ENCODE assay signal across 9 mouse cellular contexts in genomic region chr11:46431129-46431528, GRCm38 (mm10). TPM values are rescaled to one million over a fixed set of nuclear protein-coding genes. Genes with fewer than 3 reads are reported as not detected.
DNase-seq lines count a peak whose midpoint lies in the region; ATAC-seq and TF ChIP-seq lines count a peak whose summit lies in the region.
"Had no signal": no experiment of that assay in that cellular context is flagged by ENCODE, and none has a peak within 500 bp of the region (broad histone marks: within the 10 kb centered on the region; RNA-seq: fewer than 3 reads in every experiment).

No protein-coding gene starts in this region.

- no peaks in the 10 kb centered on the region for H3K79me3 ChIP-seq in C2C12 (ENCODE audit: low read depth)

- H3K36me3 ChIP-seq in C2C12 (ENCODE audit: control insufficient read depth, insufficient read depth): no peaks in the 10 kb centered on the region
- H3K36me3 ChIP-seq in embryonic facial prominence, embryonic 11.5 days (replicated peaks; ENCODE audit: control insufficient read depth, insufficient read depth, low read depth, low read length): no peaks in the 10 kb centered on the region
- no peaks in the 10 kb centered on the region for H3K36me3 ChIP-seq in kidney, embryonic 15.5 days
- no peaks in the 10 kb centered on the region for H3K36me3 ChIP-seq in limb, embryonic 13.5 days
- H3K36me3 ChIP-seq in midbrain, postnatal 0 days (ENCODE audit: insufficient read depth, low read length): no peaks in the 10 kb centered on the region

- no peaks in the 10 kb centered on the region for H3K4me1 ChIP-seq in embryonic facial prominence, embryonic 11.5 days (ENCODE audit: control insufficient read depth, insufficient read depth, low read length)
- H3K4me1 ChIP-seq in kidney, embryonic 15.5 days: no peaks in the 10 kb centered on the region
- peaks cover 3% of the 10 kb centered on the region; the same call in 1 of the 2 replicates for H3K4me1 ChIP-seq in limb, embryonic 13.5 days
- H3K4me1 ChIP-seq in midbrain, postnatal 0 days (ENCODE audit: insufficient read depth, low read length): no peaks in the 10 kb centered on the region

- no peaks in the 10 kb centered on the region for H3K27me3 ChIP-seq in C2C12 (ENCODE audit: control insufficient read depth, insufficient read depth, insufficient read length)
- no peaks in the 10 kb centered on the region for H3K27me3 ChIP-seq in embryonic facial prominence, embryonic 11.5 days (ENCODE audit: control insufficient read depth, insufficient read depth, low read length)
- no peaks in the 10 kb centered on the region for H3K27me3 ChIP-seq in kidney, embryonic 15.5 days
- no peaks in the 10 kb centered on the region for H3K27me3 ChIP-seq in limb, embryonic 13.5 days
- H3K27me3 ChIP-seq in midbrain, postnatal 0 days (ENCODE audit: insufficient read depth, low read length): no peaks in the 10 kb centered on the region

- H3K4me3 ChIP-seq in C2C12 (ENCODE audit: insufficient read depth, poor library complexity, severe bottlenecking): no peak overlapping the region
- no peak overlapping the region for H3K4me3 ChIP-seq in embryonic facial prominence, embryonic 11.5 days (ENCODE audit: low read depth, low read length)
- no peak overlapping the region for H3K4me3 ChIP-seq in kidney, embryonic 15.5 days (replicated peaks)
- H3K4me3 ChIP-seq in limb, embryonic 13.5 days: no peak overlapping the region
- no peak overlapping the region for H3K4me3 ChIP-seq in midbrain, postnatal 0 days (ENCODE audit: low read depth, low read length)
- H3K4me3 ChIP-seq: erythroblast, embryonic 14.5 days had no signal

- peak; percentile 72; the same call in 1 of the 2 replicates for ATAC-seq in embryonic facial prominence, embryonic 11.5 days (replicated peaks; ENCODE audit: insufficient number of reproducible peaks, low FRiP score, low TSS enrichment, low read depth)
- ATAC-seq in kidney, embryonic 15.5 days (replicated peaks; ENCODE audit: low FRiP score): peak; percentile 88
- peak; percentile 83 for ATAC-seq in limb, embryonic 13.5 days (ENCODE audit: low FRiP score, low read depth)
- peak; percentile 87 for ATAC-seq in midbrain, postnatal 0 days (ENCODE audit: low FRiP score)

- peak; percentile 73 to 86 for DNase-seq in adrenal gland, postnatal 36 days
- DNase-seq in embryonic facial prominence, embryonic 11.5 days (ENCODE audit: low spot score): peak; percentile 88
- DNase-seq in heart, adult 8-10 months (ENCODE audit: low spot score): peak; percentile 46
- DNase-seq in midbrain, postnatal 0 days (ENCODE audit: low spot score): peak; percentile 93
- peak; percentile 55 to 77 for DNase-seq in spleen, postnatal 14 days (ENCODE audit: low spot score in 2 of 2)

- no peak overlapping the region for H3K4me2 ChIP-seq in embryonic facial prominence, embryonic 11.5 days (ENCODE audit: low read depth, low read length)
- no peak overlapping the region for H3K4me2 ChIP-seq in kidney, embryonic 15.5 days
- no peak overlapping the region for H3K4me2 ChIP-seq in limb, embryonic 13.5 days (replicated peaks)
- H3K4me2 ChIP-seq in midbrain, postnatal 0 days (ENCODE audit: low read depth, low read length, poor library complexity, severe bottlenecking): no peak overlapping the region

- H3K79me2 ChIP-seq in C2C12 (ENCODE audit: control insufficient read depth, insufficient read depth): no peaks in the 10 kb centered on the region

- WGBS in embryonic facial prominence, embryonic 11.5 days: 23% methylated on average over 3 of the region's 3 CpGs
- WGBS in kidney, embryonic 15.5 days: 23% methylated on average over 3 of the region's 3 CpGs
- 8% methylated on average over 3 of the region's 3 CpGs for WGBS in limb, embryonic 13.5 days
- 24% methylated on average over 3 of the region's 3 CpGs for WGBS in midbrain, postnatal 0 days

- no peak overlapping the region for H3K9ac ChIP-seq in embryonic facial prominence, embryonic 11.5 days (replicated peaks; ENCODE audit: low read length)
- no peak overlapping the region for H3K9ac ChIP-seq in kidney, embryonic 15.5 days
- H3K9ac ChIP-seq in limb, embryonic 13.5 days: no peak overlapping the region
- H3K9ac ChIP-seq in midbrain, postnatal 0 days (replicated peaks; ENCODE audit: low read length, poor library complexity, severe bottlenecking): no peak overlapping the region

- TF ChIP-seq CTCF in C2C12 (IDR thresholded peaks at IDR 0.05; ENCODE audit: control insufficient read depth, insufficient read depth, insufficient read length): peak; percentile 77
- TF ChIP-seq CTCF in midbrain, postnatal 0 days (IDR thresholded peaks at IDR 0.05): peak; percentile 90

- no peak overlapping the region for H3K27ac ChIP-seq in embryonic facial prominence, embryonic 11.5 days (replicated peaks; ENCODE audit: low read depth, low read length)
- H3K27ac ChIP-seq in kidney, embryonic 15.5 days: no peak overlapping the region
- H3K27ac ChIP-seq in limb, embryonic 13.5 days: no peak overlapping the region
- H3K27ac ChIP-seq in midbrain, postnatal 0 days (ENCODE audit: low read depth, low read length): no peak overlapping the region

- H3ac ChIP-seq in C2C12 (ENCODE audit: control insufficient read depth, insufficient read length, low read depth): no peak overlapping the region

- no peaks in the 10 kb centered on the region for H3K9me3 ChIP-seq in embryonic facial prominence, embryonic 11.5 days (replicated peaks; ENCODE audit: control insufficient read depth, low read length)
- no peaks in the 10 kb centered on the region for H3K9me3 ChIP-seq in kidney, embryonic 15.5 days (replicated peaks)
- H3K9me3 ChIP-seq in limb, embryonic 13.5 days: no peaks in the 10 kb centered on the region
- no peaks in the 10 kb centered on the region for H3K9me3 ChIP-seq in midbrain, postnatal 0 days (ENCODE audit: low read length)

TF ChIP-seq in C2C12, 6 proteins besides CTCF, POLR2A, EP300 and RAD21:
- TF ChIP-seq CEBPB (IDR thresholded peaks at IDR 0.05; ENCODE audit: low read depth): no peak
- TF ChIP-seq MYOG (IDR thresholded peaks at IDR 0.05; ENCODE audit: control insufficient read depth, extremely low read depth, insufficient read length): no peak
- no peak for TF ChIP-seq FOSL1 (IDR thresholded peaks at IDR 0.05; ENCODE audit: insufficient read depth, low read length, poor library complexity, severe bottlenecking)
- TF ChIP-seq MAX (IDR thresholded peaks at IDR 0.05): no peak
- no peak for TF ChIP-seq MYOD1 (IDR thresholded peaks at IDR 0.05; ENCODE audit: control insufficient read depth, insufficient read length, low read depth)
- TF ChIP-seq USF1 (IDR thresholded peaks at IDR 0.05; ENCODE audit: low read depth): no peak

RNA-seq across cellular contexts. Expression of gene Med7, which starts 5.6 kb away (rescaled TPM):
- polyA plus RNA-seq in C2C12 (2012; fragmentation: generic; extraction: Trizol): 19.8 TPM
- 10 to 100 TPM; 39.0 to 46.2 TPM for total RNA-seq in adrenal gland, postnatal 36 days (2021)
- 113 and 114 TPM in 2 replicates for polyA plus RNA-seq in embryonic facial prominence, embryonic 11.5 days (2014; fragmentation: Nextera tagmentation; extraction: Ambion mirVana)
- 10 to 100 TPM; 15.5 to 23.2 (median 17.7) TPM for total RNA-seq in heart, adult 8-10 months (2022)
- 80.5 and 81.3 TPM in 2 replicates for polyA plus RNA-seq in kidney, embryonic 15.5 days (2015; fragmentation: Nextera tagmentation; extraction: Ambion mirVana)
- polyA plus RNA-seq in limb, embryonic 13.5 days (2015; fragmentation: Nextera tagmentation; extraction: Ambion mirVana): 83.4 and 92.5 TPM in 2 replicates
- 19.4 and 20.1 TPM in 2 replicates for total RNA-seq in midbrain, postnatal 0 days (2014; rRNA removed)
- 53.3 and 53.8 TPM in 2 replicates for polyA plus RNA-seq in midbrain, postnatal 0 days (2015; fragmentation: Nextera tagmentation; extraction: Ambion mirVana)

RNA-seq across cellular contexts. Expression of gene Havcr2, which starts 23.6 kb away (rescaled TPM):
- 3.5 TPM for polyA plus RNA-seq in C2C12 (2012; fragmentation: generic; extraction: Trizol)
- total RNA-seq in adrenal gland, postnatal 36 days (2021): 1 to 10 TPM; 1.7 to 1.9 TPM
- 0.26 TPM in 1 of 2 replicates, not detected in the other for polyA plus RNA-seq in embryonic facial prominence, embryonic 11.5 days (2014; fragmentation: Nextera tagmentation; extraction: Ambion mirVana)
- total RNA-seq in heart, adult 8-10 months (2022): under 1 TPM in 3 of 4 experiments, not detected in 1; 0.19 to 0.38 (median 0.30) TPM
- polyA plus RNA-seq in kidney, embryonic 15.5 days (2015; fragmentation: Nextera tagmentation; extraction: Ambion mirVana): 0.09 TPM in 1 of 2 replicates, not detected in the other
- 0.17 TPM in 1 of 2 replicates, not detected in the other for polyA plus RNA-seq in limb, embryonic 13.5 days (2015; fragmentation: Nextera tagmentation; extraction: Ambion mirVana)
- total RNA-seq in midbrain, postnatal 0 days (2014; rRNA removed): 0.09 and 0.44 TPM in 2 replicates
- 0.23 and 0.32 TPM in 2 replicates for polyA plus RNA-seq in midbrain, postnatal 0 days (2015; fragmentation: Nextera tagmentation; extraction: Ambion mirVana)
- polyA plus RNA-seq: erythroblast, embryonic 14.5 days had no signal

RNA-seq across cellular contexts. Expression of gene Fam71b, which starts 34.8 kb away (rescaled TPM):
- polyA plus RNA-seq in C2C12 (2012; fragmentation: generic; extraction: Trizol): 0.20 TPM
- total RNA-seq in adrenal gland, postnatal 36 days (2021): not detected
- not detected in 2 replicates for polyA plus RNA-seq in embryonic facial prominence, embryonic 11.5 days (2014; fragmentation: Nextera tagmentation; extraction: Ambion mirVana)
- total RNA-seq in heart, adult 8-10 months (2022): not detected
- not detected in 2 replicates for polyA plus RNA-seq in kidney, embryonic 15.5 days (2015; fragmentation: Nextera tagmentation; extraction: Ambion mirVana)
- polyA plus RNA-seq in limb, embryonic 13.5 days (2015; fragmentation: Nextera tagmentation; extraction: Ambion mirVana): not detected in 2 replicates
- not detected in 2 replicates for total RNA-seq in midbrain, postnatal 0 days (2014; rRNA removed)
- not detected in 2 replicates for polyA plus RNA-seq in midbrain, postnatal 0 days (2015; fragmentation: Nextera tagmentation; extraction: Ambion mirVana)
- polyA plus RNA-seq: erythroblast, embryonic 14.5 days had no signal

RNA-seq across cellular contexts. Expression of gene Itk, which starts 41.8 kb away (rescaled TPM):
- polyA plus RNA-seq in C2C12 (2012; fragmentation: generic; extraction: Trizol): 0.05 TPM
- total RNA-seq in adrenal gland, postnatal 36 days (2021): under 1 TPM; 0.13 to 0.23 TPM
- polyA plus RNA-seq in embryonic facial prominence, embryonic 11.5 days (2014; fragmentation: Nextera tagmentation; extraction: Ambion mirVana): not detected in 2 replicates
- total RNA-seq in heart, adult 8-10 months (2022): under 1 TPM; 0.14 to 0.22 (median 0.17) TPM
- polyA plus RNA-seq in kidney, embryonic 15.5 days (2015; fragmentation: Nextera tagmentation; extraction: Ambion mirVana): 0.18 and 0.28 TPM in 2 replicates
- 0.04 and 0.10 TPM in 2 replicates for polyA plus RNA-seq in limb, embryonic 13.5 days (2015; fragmentation: Nextera tagmentation; extraction: Ambion mirVana)
- total RNA-seq in midbrain, postnatal 0 days (2014; rRNA removed): 0.05 and 0.16 TPM in 2 replicates
- polyA plus RNA-seq in midbrain, postnatal 0 days (2015; fragmentation: Nextera tagmentation; extraction: Ambion mirVana): 0.05 and 0.06 TPM in 2 replicates
